Mouse (Mus musculus): Measurements from ENCODE around the gene Serpinf1. TPM values are rescaled to one million over a fixed set of nuclear protein-coding genes. Genes with fewer than 3 reads are reported as not detected.
A peak's percentile ranks its signal among the peaks of the same experiment; 100 is the strongest.
"Not testable (repeated sequence)": the region's sequence is repeated elsewhere in the genome, so short reads cannot be mapped to it uniquely, and the experiment has no call there.

Serpinf1 gene
- polyA plus RNA-seq, 1 experiment from 2014 or later: 129 TPM

DNA sequence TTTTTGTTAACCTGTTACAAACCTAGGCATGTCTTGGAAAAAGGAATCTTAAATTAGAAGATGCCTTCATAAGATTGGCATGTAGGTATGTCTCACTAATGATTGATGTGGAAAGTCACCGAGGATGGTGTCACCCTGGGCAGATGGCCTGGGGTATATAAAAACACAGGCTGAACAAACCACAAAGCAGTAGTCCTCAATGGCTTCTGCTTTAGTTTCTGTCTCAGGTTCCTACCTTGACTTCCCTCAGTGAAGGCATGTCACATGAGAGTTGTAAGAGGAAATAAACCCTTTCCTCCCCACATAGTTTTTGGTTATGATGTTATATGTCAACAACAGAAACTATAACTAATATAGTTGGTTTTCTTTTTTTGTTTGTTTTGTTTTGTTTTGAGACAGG, 26.9 kb downstream of the Serpinf1 start:
- ATAC-seq (replicated peaks; ENCODE audit: low FRiP score): no peak
- Histone ChIP-seq H3K4me3 (replicated peaks) (no peak overlapping the region), H3K27ac (no peak overlapping the region), H3K4me1 (no peaks in the 10 kb centered on the region), H3K36me3 (peaks cover 6% of the 10 kb centered on the region), H3K27me3 (no peaks in the 10 kb centered on the region), H3K9ac (no peak overlapping the region), H3K4me2 (no peak overlapping the region), H3K9me3 (replicated peaks) (no peaks in the 10 kb centered on the region)
- 69% methylated on average over 1 of the region's 1 CpGs for WGBS

DNA sequence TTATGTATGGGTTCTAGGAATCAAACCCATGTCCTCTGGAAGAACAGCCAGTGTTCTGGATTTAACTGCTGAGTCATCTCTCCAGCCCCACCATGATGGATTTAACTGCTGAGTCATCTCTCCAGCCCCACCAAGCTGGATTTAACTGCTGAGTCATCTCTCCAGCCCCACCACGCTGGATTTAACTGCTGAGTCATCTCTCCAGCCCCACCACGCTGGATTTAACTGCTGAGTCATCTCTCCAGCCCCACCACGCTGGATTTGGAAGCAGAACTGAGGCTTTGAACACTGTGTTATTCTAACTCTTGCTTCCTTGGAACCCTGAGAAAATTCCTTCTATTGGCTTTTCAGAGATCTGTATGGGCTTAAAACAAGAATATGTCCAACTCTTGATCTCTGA, 39.0 kb downstream of the Serpinf1 start:
- not testable (repeated sequence) for H3K9ac ChIP-seq; H3K27ac ChIP-seq; ATAC-seq (replicated peaks; ENCODE audit: low FRiP score); H3K4me3 ChIP-seq (replicated peaks); H3K9me3 ChIP-seq (replicated peaks); H3K4me2 ChIP-seq; H3K36me3 ChIP-seq; H3K4me1 ChIP-seq; H3K27me3 ChIP-seq
- WGBS: 60% methylated on average over 3 of the region's 3 CpGs

DNA sequence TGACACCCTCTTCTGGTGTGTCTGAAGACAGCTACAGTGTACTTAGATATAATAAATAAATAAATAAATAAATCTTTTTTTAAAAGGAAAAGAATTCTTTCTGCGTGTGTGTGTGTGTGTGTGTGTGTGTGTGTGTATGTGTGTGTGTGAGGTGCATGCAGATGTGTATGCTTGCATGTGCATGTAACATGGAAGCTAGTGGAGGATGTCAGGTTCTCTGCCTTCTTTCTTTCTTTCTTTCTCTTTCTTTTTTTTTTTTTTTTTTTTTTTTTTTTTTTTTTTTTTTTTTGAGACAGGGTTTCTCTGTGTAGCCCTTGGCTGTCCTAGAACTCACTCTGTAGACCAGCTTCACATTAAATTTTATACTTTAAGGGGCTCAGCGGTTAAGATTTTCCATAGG, 43.7 kb downstream of the Serpinf1 start:
- not testable (repeated sequence) for ATAC-seq (replicated peaks; ENCODE audit: low FRiP score); H3K9ac ChIP-seq; H3K36me3 ChIP-seq; H3K4me3 ChIP-seq (replicated peaks); H3K27me3 ChIP-seq; H3K27ac ChIP-seq; H3K4me2 ChIP-seq; H3K4me1 ChIP-seq; H3K9me3 ChIP-seq (replicated peaks)
- 84% methylated on average over 2 of the region's 2 CpGs for WGBS

DNA sequence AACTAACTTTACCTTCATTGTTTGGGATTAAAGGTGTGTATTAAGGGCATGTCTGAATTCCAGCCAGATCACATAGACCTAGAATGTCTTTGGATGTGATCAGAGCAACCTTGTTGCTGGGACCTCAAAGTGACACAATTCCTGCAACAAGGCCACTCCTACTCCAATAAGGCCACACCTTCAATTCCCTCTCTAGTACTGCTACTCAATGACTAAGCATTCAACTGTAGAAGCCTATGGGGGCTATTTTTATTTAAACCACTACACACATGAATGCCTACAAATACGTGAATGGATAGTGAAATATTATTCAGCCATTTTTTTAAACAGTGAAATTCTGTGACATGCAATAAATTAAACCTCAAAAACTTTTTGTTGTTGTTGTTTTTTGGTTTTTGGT, 45.4 kb downstream of the Serpinf1 start:
- Histone ChIP-seq H3K4me3 (replicated peaks) (no peak overlapping the region), H3K27me3 (no peaks in the 10 kb centered on the region), H3K36me3 (no peaks in the 10 kb centered on the region), H3K27ac (no peak overlapping the region), H3K9me3 (replicated peaks) (no peaks in the 10 kb centered on the region), H3K4me1 (no peaks in the 10 kb centered on the region), H3K4me2 (no peak overlapping the region), H3K9ac (no peak overlapping the region)
- WGBS: 85% methylated on average over 1 of the region's 1 CpGs
- no peak for ATAC-seq (replicated peaks; ENCODE audit: low FRiP score)

MicroRNAs within 50 kb of the gene (microRNA counts, 519-probe panel; counts per million panel counts)
- 3,469 counts per million, percentile 90 among the panel's probes with 10 or more counts for microRNA mmu-miR-22

Small RNA genes within 50 kb of the gene (microRNA-seq; reads per million reads assigned to microRNA genes)
- gene Mir22: 3,026 reads per million, percentile 89 among the genes with 10 or more reads in this experiment

Other genes with a start within 250 kb of the Serpinf1 start
- 25.3 and 27.0 TPM in 2 replicates for gene Ovca2, start 243.9 kb downstream of the Serpinf1 start, polyA plus RNA-seq (2015; fragmentation: Nextera tagmentation; extraction: Ambion mirVana)
- gene Dph1, start 231.5 kb downstream of the Serpinf1 start, polyA plus RNA-seq (2015; fragmentation: Nextera tagmentation; extraction: Ambion mirVana): 24.6 and 26.3 TPM in 2 replicates
- 3.4 and 3.6 TPM in 2 replicates for gene Rtn4rl1, start 228.9 kb downstream of the Serpinf1 start, polyA plus RNA-seq (2015; fragmentation: Nextera tagmentation; extraction: Ambion mirVana)
- 123 and 128 TPM in 2 replicates for gene Rpa1, start 74.4 kb downstream of the Serpinf1 start, polyA plus RNA-seq (2015; fragmentation: Nextera tagmentation; extraction: Ambion mirVana)
- gene Smyd4, start 74.3 kb downstream of the Serpinf1 start, polyA plus RNA-seq (2015; fragmentation: Nextera tagmentation; extraction: Ambion mirVana): 14.6 and 15.2 TPM in 2 replicates
- gene Serpinf2, start 16.9 kb upstream of the Serpinf1 start, polyA plus RNA-seq (2015; fragmentation: Nextera tagmentation; extraction: Ambion mirVana): 35.4 and 47.2 TPM in 2 replicates
- gene Wdr81, start 32.0 kb upstream of the Serpinf1 start, polyA plus RNA-seq (2015; fragmentation: Nextera tagmentation; extraction: Ambion mirVana): 5.0 and 6.2 TPM in 2 replicates
- gene Tlcd2, start 39.0 kb upstream of the Serpinf1 start, polyA plus RNA-seq (2015; fragmentation: Nextera tagmentation; extraction: Ambion mirVana): 22.6 and 24.5 TPM in 2 replicates
- gene Prpf8, start 64.1 kb upstream of the Serpinf1 start, polyA plus RNA-seq (2015; fragmentation: Nextera tagmentation; extraction: Ambion mirVana): 54.6 and 61.7 TPM in 2 replicates
- gene Rilp, start 87.4 kb upstream of the Serpinf1 start, polyA plus RNA-seq (2015; fragmentation: Nextera tagmentation; extraction: Ambion mirVana): 1.3 TPM in 2 replicates
- 15.0 and 15.4 TPM in 2 replicates for gene Scarf1, start 90.8 kb upstream of the Serpinf1 start, polyA plus RNA-seq (2015; fragmentation: Nextera tagmentation; extraction: Ambion mirVana)
- gene Slc43a2, start 109.0 kb upstream of the Serpinf1 start, polyA plus RNA-seq (2015; fragmentation: Nextera tagmentation; extraction: Ambion mirVana): 7.5 and 8.0 TPM in 2 replicates
- 77.6 and 83.5 TPM in 2 replicates for gene Pitpna, start 165.4 kb upstream of the Serpinf1 start, polyA plus RNA-seq (2015; fragmentation: Nextera tagmentation; extraction: Ambion mirVana)
- 26.6 and 28.7 TPM in 2 replicates for gene Inpp5k, start 208.3 kb upstream of the Serpinf1 start, polyA plus RNA-seq (2015; fragmentation: Nextera tagmentation; extraction: Ambion mirVana)
- gene Myo1c, start 227.8 kb upstream of the Serpinf1 start, polyA plus RNA-seq (2015; fragmentation: Nextera tagmentation; extraction: Ambion mirVana): 59.8 and 67.6 TPM in 2 replicates

All from kidney, embryonic 15.5 days (tissue).